Mouse (Mus musculus): ENCODE results near the gene Mrpl55.

- no peak for TF ChIP-seq POLR2A (IDR thresholded peaks at IDR 0.05; ENCODE audit: borderline replicate concordance, insufficient read depth, low read length)
- TF ChIP-seq CTCF (IDR thresholded peaks at IDR 0.05; ENCODE audit: borderline replicate concordance, insufficient read depth, low read depth, low read length), result no peak
Observed at GRCm38 (mm10) chr11:59222306-59222705, 20.0 kb downstream of the Mrpl55 start.
